Mouse (Mus musculus) hematopoietic stem cell, adult 5-6 weeks (primary cell): Measurements from ENCODE around the gene Dmgdh. TPM values are rescaled to one million over a fixed set of nuclear protein-coding genes. Genes with fewer than 3 reads are reported as not detected.

ENCODE experiments used
- ATAC-seq, 2 experiments: fragments of 125-278 bp in 1 of 2; replicated peaks in 1 of 2; 2 replicates each; pipeline ENCODE4 v1.8.0; 2016 to 2017; ENCODE audit warnings: inconsistent platforms in 2 of 2, mild to moderate bottlenecking in 2 of 2, moderate number of reproducible peaks in 2 of 2, low read depth in 1 of 2, moderate TSS enrichment in 1 of 2; ENCODE audit not compliant: low FRiP score in 2 of 2, poor library complexity in 2 of 2, severe bottlenecking in 2 of 2, insufficient read depth in 1 of 2, low TSS enrichment in 1 of 2
- total RNA-seq: library from RNA; stranded (forward); fragments of 172-1452, 232-1000 nt; gene quantifications from 2 replicates; pipeline ENCODE4 v1.2.3, GENCODE M21; 2017

Dmgdh gene
- total RNA-seq, result not detected in 2 replicates

DNA sequence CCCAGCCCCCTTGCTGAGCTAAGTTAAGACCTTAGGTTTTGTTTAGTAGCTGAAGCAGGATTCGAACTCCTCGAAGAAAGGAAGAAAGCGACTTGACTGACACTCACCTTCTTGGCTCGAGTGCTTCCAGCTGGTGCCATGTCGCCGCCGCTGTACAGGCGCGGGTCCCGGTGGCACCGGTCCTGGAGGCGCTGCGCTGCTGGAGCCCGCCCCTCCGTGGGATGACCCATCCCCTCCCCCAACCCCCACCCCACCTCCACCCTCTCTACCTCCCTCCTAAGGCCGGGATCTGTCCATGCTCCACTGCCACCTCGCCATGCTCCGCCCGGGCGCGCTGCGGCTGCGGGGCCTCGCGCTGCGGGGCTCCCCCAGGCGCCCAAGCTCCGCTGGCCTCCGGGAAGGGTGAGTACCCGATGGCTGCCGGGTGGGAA is at the start of gene Dmgdh, which contains the start of gene Bhmt2:
Gene Dmgdh, plus strand, starts transcription at position 303 of the 431 bp plus-strand sequence.
Gene Bhmt2, minus strand, starts transcription at position 172 of the 431 bp plus-strand sequence.
- ATAC-seq, result no peak

DNA sequence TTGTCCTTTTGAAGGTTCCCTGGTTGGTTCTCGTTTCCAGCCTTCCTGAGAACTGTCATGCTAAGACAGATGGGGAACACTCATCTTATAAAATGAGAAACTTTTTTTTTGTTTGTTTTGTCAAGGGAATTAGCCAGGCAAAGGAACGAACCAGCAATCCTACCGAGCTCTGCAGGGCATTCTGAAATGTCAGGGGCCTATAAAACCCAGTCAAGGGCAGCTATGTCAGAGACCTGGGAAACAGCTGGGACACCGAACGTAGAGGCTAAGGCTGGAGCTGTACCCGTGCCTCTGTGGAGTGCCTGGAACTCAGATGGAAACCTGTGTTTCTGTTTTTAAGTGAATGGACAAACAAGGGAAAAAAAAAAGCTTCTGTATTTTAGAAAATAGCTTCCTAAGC is 45.4 kb upstream of the Dmgdh start:
- no peak for ATAC-seq

DNA sequence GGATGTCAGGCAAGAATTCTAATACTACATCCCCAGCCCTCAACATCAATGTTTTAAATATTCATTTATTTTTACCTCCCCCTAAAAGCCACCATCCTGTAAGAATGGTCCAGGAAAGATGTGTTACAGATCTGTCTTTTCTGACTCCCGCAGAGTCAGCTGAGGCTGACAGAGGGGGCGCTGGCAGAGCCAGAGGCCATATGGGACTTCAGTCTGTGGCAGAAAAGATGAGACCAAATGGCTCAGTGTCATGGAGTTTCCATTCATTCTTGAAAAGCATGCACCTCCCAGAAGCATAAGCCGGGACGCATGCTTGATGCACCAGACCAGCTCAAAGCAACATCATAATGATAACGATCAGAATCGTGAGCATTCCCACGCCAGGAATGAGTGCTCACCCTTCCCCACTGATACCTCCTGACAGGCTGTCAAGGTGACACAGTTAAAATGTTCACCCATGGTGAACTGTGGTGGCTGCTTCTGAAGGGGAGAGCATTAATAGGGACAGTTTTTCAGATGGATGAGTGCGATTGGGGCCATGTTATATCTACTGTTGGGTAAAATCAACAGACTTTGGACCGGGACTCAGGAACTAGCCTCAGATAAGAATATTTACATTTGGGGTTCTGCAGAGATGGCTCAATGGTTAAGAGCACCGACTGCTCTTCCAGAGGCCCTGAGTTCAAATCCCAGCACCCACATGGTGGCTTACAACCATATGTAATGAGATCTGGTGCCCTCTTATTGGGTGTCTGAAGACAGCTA is 43.1 kb upstream of the Dmgdh start:
- no peak for ATAC-seq

DNA sequence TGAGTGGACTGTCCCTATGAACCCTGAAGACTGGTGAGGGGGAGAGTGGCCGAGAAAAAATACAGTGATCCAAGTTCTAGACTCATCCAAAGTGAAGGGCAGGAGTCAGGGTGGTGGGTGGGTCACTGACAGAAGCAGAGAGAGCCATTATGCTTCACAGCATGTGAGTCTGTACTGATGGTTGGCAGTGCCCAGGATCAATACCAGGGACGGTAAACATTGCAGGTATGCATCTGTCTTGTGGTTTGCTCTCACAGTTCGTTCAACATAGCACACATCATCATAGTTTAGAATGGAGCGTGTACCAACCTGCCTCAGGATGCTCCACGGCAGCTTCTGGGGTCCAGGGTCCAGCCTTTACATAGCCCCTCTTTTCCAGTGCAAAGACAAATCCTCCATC is 41.3 kb upstream of the Dmgdh start:
- ATAC-seq, result no peak

DNA sequence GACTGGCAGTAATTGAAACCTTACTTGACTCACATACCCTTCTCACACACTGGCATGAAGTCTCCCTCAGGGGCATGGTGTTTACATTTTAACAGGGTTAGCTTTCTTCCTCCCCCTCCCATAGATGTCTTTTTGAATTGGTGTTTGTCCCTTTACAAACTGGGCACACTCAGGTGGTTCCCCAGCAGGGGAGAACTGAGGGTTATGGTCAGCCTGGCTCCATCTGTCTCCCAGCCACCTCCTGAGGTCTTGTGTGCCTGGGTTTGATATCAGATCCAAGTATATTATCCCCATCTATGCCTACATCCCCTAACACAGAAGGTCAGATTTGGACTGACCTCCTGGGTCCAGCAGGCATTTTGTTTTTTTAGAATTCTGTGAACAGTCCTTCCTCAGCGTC is 37.7 kb upstream of the Dmgdh start:
- no peak for ATAC-seq

DNA sequence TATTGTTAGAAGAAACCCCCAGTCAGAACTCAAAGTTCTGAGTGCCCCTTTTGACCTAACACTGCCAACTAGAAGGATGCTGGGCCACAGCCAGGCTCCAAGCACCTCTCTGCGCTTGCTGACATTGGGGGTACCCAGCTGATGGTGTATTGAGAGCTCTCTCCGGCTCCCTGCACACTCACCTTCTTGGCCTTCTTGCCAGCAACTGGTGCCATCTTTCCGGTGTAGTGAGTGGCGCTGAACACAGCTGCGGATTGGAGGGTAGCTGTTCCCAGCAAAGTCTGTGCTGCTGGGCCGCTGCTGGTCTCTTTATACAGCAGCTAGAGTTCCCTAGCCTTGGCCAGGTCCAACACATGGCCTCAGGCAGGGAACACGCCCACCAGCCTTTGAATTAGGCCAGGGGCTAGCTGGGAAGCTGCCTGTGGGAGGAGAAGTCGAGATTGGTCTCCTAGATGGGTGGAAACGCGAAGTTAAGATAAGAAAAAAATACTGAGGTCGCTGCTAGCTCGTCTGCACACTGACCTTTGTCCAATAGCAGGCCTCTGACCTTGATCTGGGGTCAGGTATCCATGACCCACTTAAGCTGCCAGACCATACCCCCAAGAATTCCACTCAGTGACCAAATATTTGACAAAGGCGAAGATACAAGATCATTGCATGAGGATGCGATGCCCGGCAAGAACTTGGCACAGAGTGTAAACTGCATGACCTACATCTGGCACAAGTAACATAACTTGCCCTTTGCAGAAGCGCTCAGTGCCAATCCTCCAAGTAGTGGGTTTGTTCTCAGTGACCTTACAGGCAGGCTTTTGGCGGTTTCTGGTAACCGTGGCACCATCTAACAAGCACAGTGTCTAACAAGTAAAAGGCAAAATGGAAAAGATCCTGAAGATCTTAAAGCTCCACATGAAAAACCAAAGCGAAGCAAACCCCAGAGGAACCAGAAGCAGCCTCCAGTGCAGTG is 36.7 kb upstream of the Dmgdh start, which contains the start of gene Bhmt:
Gene Bhmt, minus strand, starts transcription at position 680 of the 964 bp plus-strand sequence.
- ATAC-seq, result no peak

DNA sequence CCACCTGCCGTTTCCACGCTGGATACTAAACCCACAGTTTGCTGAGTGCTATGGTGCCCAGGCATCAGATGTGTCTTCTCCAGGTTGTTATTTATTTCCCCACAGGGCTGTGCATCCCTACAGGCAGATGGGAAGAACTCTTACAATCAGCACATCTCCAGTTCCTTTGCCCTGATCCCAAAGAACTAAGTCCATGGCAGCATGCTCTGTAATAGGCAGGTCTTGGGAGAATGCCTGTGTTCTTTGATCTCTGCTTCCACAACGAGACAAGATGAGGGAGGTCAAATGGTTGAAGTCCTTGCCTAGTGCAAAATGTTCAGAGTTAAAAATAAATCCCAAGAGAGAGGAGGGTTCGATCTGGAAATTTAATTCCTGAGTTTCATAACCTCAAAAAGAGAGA is 34.6 kb upstream of the Dmgdh start:
- no peak for ATAC-seq

DNA sequence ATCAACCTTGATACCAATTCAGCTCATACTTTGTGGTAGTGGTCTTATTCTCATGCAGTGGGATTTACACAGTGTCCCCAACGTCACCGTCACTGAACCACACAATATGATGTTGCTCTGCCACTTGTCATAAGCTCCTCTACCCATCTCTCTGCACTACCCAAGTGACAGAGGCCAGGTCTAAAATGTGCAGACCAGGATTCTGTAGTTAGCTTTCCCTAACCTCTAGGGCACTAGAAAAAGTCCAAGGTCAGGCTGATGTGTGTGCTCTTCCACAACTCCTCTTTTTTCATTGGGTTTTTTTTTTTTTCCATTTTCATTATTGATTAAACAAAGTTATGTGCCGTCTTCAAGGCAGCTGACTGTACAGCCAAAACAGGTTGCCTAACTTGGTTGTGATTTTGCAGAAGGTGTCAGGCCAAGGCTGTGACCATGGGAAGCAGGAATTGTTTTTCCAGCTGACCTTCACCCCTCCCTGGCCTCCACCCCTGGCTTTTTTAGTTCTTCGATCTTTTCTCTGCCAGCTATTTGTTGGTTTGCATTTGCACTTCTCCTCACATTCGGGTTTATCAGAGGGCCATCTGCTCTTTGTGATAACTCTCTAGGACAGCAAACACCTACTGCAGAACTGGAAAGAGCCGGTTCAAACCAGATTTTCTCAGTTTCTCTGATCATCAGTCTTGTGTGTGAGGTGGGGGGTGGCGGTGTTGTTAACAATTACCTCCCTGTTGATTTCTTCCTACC is 25.7 kb upstream of the Dmgdh start:
- ATAC-seq, result no peak

DNA sequence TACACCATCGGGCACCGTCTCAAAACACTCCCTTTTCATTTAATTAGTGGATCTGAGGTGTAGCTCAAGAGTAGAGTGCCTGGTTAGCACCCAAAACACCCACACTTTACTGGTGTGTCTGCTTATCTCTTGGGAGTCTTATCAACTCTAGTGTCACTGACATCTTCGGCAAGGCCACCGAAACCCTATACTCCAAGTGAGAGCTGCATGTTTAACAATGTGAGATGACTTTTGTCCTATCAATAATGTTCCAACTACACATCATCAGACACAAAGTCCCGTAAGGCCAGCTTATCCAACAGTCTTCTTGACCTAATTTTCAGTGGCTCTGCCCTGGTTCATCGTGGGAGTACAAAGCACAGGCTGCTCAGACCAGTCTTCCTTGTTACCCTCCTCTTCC is 20.9 kb upstream of the Dmgdh start:
- ATAC-seq, result no peak

DNA sequence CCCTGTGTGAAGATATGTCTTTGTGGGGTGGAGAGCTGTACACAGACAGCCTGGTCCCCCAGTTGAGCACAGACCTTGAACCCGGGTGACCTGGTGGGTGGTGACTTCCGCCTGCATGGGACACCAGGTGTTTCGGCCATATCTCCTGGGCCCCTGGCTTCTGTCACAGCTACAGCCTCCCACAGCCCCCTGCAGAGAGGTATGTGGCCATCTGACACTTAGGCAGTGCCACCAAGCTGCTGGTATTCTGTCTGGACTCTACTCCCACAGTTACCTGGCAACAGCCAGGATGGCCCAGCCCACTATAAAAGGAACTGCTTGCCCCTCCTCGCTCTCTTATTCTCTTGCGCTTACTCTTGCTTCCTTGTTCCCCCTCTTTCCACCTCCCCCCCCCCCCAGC is 16.3 kb upstream of the Dmgdh start:
- no peak for ATAC-seq

DNA sequence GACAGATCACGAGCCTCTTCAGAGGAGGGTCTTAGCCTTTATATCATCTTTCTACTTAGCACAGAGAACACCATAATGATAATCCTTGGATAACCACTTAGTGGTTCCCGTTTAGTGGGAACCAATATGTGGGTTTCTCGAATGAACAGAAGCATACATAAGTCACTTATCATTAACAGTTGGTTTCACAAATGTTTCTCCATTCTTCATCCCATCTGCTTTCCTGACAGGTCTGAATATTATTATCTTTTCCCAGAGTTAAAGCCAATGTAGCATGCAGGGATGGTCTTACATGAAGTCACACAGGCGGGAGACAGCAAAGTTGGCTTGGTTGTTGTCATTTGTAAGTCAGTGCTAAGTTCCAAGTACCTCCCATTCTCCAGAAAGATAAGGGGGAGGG is 6.6 kb upstream of the Dmgdh start:
- no peak for ATAC-seq

DNA sequence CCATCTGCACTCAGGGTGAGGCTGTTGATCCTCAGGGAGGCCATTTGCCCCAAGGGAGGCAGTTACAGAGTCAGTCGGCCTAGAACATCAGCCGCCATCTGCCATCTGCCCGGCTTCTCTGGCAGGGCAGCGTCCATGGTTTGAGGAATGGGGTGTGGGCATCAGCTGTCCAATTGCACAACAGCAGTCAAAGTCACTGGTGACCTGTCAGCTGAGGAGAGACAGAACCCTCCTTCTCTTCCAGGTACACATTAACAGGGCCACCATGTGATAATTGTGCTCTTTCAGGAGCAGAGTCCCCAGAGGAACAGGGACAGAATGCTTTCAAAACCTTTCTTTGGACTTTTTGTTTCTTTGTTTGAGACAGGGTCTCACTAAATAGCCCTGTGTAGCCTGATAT is 1.9 kb upstream of the Dmgdh start:
- ATAC-seq, result no peak

DNA sequence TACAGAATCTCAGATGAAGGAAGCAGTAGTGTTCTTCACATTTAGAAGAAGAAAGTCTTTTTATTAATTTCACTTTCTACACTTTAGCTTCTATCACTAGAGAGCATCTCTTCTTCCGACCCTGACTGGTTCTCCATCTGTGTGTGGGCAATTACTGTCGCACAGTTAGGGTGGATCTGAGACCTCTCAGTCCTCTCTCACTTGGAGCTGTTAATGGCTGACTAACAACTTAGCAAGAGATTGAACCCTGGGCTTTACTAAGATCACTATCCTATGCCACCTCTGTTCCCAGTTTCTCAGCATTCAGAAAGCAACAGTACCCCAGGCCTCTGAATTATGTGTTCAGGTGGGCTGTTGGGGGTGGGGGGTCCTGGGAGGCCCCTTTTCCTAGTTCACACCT is 937 bp upstream of the Dmgdh start:
- ATAC-seq, result no peak

DNA sequence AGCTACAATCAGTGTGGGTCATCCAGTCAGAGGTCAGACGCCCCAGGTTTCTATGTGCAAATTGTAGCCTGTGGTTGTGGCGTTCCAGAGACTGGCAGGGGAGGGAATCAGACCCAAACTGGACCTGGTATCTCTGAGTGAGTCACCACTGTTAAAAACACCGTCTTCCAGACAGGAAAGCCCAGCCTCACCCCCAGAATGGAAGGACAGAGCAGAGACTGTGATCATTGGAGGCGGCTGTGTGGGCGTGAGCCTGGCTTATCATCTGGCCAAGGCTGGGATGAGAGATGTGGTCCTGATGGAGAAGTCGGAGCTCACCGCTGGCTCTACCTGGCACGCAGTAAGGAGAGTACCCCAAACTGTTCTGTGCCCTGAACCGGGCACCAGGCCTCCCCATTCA is 2.6 kb downstream of the Dmgdh start:
- ATAC-seq, result no peak

DNA sequence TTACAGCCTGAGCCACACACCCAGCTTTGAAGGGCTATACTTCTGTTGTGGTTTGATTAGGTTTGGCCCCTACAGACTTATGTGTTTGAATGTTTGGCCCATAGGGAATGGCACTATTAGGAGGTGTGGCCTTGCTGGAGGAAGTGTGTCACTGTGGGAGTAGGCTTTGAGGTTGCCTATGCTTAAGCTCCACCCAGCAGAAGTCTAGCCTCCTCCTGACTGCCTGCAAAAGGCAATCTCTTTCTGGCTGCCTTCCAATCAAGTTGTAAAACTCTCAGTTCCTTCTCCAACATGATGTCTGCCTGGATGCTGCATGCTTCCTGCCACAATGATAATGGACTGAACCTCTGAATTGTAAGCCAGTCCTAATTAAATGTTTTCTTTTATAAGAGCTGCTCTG is 9.1 kb downstream of the Dmgdh start:
- no peak for ATAC-seq

DNA sequence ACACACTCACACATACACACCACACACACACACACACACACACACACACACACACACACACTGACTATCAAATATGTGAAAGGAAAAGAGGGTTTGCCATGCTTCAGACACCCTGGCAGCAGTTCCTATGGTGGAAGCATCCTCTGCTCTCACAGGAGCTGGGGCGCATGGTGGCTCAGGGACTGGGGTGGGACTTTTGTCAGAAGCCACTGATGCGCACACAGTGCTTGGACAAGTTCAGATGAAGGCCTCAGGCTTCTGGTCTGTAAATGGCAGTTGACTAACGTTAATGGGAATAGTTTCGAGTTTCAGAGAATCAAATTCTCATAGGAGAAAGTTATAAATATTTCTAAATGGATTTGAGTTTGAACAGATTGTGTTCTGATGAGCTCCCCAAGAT is 11.0 kb downstream of the Dmgdh start:
- no peak for ATAC-seq

DNA sequence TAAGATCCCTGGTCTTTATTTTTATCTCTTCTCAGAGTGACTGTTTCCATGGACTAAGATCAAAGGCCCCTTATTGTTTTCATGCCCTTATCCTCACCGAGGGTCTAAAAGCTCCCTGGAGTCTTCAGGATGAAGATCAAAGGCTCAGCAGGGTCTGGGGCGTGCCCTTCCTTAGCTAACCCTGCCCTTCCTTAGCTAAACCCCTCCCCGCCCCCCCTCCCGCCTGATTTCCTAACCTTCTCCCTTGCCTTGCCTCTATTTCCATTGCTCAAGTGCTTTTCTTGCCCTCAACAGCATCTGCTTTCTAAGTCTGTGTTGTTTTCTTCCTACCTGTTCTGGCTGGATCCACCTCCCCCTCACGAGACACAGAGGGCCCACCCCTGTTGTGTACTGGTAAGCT is 13.1 kb downstream of the Dmgdh start:
- ATAC-seq, result no peak

DNA sequence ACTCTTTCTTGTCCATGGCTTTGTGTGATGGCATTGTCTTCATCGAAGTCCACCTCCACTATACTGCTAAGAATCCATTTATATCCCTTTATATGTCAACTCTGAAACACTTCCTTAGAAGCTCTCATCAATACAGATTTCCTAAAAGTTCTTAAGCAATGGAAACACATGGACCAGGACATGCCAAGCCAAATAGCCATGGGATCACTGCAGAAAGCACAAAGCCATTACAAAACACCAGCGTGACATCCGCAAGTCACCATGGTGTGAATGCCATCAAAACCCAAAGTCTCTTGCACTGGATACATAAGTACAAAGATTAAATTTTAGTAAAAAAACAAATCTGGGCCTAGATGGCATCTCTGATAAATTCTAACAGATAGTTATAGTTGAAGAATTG is 15.3 kb downstream of the Dmgdh start:
- no peak for ATAC-seq
